Mouse (Mus musculus): ENCODE measurements around the gene Gas7.

Gene Gas7

GRCm38 (mm10) chr11:67653521-67654090, 198.4 kb downstream of the Gas7 start:
- no peak for DNase-seq (ENCODE audit: low read depth, low spot score)

DNA sequence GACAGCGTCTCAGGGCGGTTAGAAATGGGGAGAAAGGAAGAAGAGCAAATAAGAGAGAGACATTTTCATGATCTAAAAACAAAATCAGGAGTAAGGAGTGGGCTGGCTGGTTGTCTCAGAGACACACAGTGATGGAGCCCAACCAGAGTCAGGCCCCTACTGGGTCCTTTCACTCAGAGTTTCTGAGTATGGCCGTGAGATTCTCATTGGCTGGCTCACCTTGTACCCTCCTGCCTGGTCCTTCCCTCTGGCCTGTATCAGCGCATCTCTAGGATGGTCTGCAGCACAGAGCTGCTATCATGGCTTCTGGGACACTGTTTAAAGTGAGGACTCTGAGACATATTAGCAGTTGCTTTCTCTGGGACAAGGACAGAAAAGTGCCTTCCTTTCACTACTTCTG, 199.3 kb downstream of the Gas7 start:
- no peak for DNase-seq (ENCODE audit: low read depth, low spot score)

DNA sequence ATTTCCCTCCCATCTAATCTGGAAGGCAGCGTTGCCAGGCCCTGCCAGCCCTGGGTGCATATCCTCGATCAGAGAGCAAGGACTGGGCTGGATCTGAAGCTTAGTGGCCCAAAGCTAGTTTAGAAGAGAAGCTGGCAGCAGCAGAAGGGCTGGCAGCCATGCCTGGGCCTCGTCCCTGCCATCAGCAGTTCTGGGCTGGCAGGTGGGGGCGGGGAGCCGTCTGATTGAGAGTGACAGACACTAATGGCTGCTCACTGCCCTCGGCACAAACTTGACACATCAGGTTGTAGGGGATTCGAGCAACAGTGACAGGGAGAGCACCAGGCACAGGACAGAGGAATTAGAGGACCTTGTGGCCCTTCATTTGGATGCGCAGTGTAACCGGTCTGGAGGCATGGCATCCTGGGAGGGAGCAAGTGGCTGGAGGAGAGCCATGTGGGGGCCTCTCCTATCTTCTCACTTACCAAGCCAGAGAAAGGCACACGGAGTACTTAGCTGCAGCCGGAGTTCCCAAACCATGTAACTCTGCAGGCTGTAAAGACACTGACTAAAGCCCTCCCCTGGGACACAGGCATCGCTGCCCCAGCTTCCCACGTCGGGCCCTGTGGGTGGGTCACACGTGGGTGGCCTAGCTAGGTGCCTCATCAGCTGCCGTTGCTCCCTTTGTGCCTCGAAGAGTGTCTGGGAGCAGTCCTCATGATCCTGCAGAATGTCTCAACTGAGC, 200.2 kb downstream of the Gas7 start:
- DNase-seq (ENCODE audit: low read depth, low spot score) = no peak

DNA sequence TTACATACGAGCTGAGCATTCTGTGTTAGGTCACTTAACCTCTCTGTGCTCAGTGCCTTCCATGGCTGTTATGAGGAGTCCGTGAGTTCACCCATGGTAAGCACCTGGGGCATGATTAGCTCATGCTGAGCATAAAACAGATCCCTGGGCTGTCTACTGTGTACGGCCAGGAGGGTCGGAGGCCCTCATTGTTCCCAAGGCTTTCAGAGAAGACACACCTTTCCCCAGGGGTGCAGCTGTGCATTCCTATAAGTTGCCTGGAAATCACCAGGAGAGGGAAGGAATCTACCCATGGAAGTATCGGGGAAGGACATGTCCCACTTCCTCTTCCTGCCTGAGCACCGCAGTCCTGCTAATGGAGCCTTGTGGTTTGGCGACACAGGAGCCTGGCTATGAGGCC, 201.1 kb downstream of the Gas7 start:
- peak; percentile 86 for DNase-seq (ENCODE audit: low read depth, low spot score)

- DNase-seq (ENCODE audit: low read depth, low spot score) = peak; percentile 17
Observed at GRCm38 (mm10) chr11:67656811-67657210, 201.6 kb downstream of the Gas7 start.

DNA sequence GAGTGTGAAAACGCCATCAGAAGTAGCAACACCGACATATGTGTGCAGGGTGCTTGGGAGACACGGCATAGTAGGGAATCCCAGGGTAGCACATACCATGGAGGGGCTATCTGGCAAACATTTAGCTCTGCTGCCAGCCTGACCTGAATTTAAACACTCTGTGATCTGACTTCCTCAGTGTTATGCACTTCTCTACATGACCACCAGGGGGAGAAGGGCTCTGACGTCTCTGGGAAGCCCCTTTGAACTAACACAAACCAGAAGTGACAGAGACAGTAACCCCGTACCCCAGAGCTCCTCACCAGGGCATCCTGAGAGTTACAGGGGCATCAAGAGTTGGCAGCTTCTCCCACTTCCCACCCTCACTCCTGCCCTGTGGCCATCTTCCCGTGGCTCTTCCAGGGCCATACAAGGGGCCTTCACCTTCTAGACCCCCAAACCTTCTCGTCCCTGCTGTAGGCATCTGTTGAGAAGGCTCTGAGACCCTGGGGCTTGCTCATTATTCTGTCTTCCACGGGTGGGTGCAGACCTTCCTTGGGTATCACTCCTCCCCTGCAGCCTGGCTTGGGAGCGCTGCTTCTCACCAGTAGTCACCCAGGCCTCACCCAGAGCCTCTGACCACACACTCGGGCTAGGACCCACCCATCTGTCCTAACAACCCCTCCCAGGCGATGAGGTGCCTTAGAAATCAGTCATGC, 202.6 kb downstream of the Gas7 start:
- DNase-seq (ENCODE audit: low read depth, low spot score) = peak; percentile 71

- DNase-seq (ENCODE audit: low read depth, low spot score) = no peak
Observed at GRCm38 (mm10) chr11:67661465-67661864, 206.2 kb downstream of the Gas7 start.

DNA sequence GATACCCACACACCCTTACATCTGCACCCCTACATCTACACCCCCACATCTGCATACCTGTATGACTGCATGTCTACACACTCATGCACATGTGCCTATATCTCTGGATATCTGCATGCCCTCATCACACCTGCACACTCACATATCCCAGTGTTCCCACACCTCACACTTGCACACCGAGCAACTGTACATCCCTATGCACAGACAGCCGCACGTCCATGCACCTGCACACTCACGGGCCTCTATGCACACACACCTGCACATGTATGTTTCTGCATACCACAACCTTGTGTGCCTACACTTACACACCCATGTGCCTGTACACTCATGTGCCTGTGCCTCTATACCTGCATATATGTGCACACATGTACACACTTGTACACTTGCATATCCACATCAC, 208.2 kb downstream of the Gas7 start:
- no peak for DNase-seq (ENCODE audit: low read depth, low spot score)

GRCm38 (mm10) chr11:67664261-67664660, 209.0 kb downstream of the Gas7 start:
- DNase-seq (ENCODE audit: low read depth, low spot score) = no peak

DNA sequence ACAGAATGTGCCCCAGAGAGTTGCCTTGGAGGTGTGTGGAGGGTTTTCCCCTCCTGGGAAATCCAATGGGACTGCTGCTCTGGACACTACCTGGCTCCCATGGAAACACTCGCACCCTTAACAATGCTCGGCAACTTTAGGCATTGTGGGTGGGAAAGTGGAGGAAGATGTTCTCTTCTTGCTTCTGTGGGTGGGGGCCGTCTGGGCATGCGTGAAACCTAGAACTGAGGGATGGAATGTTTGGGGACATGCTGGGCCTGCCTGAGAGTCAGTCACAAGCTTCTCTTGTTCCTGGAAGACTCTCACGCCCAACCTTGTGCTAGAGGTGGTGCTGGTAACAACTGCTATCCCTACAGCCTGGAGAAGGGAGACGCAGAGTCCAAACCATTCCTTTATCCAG, 209.7 kb downstream of the Gas7 start:
- DNase-seq (ENCODE audit: low read depth, low spot score) = no peak

GRCm38 (mm10) chr11:67666129-67666528, 210.9 kb downstream of the Gas7 start:
- no peak for DNase-seq (ENCODE audit: low read depth, low spot score)

GRCm38 (mm10) chr11:67667531-67668332, 212.5 kb downstream of the Gas7 start:
- DNase-seq (ENCODE audit: low read depth, low spot score) = no peak

DNA sequence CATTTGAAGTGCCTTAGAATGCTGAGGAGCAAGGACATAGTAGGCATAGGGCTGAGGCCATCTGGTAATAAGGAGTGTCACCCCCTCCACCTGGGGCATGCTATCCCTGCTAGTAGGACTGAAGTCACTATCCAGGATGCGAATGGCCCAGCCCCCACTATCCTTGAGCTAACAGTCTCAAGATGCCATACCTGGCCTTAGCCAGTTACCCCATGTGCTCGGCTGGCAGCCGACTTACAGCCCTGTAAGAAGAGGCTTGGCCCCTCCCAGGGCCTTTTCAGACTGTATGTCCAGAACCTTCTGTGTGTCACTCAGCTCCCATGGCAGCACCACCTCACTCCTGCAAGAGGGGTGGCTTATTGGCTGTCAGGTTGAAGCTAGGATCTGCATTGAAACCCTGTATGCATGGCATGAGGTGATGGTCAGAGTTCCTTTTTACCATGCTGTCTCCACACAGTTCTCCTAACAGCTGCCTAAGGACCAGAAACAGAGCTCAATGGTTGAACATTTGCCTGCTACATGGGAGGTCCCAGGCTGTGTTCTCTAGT, 213.3 kb downstream of the Gas7 start:
- no peak for DNase-seq (ENCODE audit: low read depth, low spot score)

DNA sequence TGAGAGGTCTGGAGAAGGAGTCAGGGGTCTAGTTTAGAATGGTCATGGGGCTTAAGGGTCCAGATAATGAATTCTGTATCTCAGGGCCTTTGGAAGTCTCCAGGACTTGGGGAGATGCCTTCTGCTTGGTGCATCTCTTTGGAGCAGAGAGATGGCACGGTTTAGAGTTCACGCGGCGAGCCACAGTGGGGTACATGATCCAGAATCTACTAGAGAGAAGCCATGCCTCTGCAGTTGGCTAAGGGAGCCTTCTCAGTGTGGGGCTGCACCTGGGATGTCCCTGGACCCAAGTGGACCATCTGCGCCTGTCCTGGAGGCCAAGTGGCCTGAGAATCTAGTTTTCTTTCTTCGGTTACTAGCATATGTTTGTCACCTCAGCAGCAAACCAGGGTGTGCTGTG, 214.8 kb downstream of the Gas7 start:
- no peak for DNase-seq (ENCODE audit: low read depth, low spot score)

DNA sequence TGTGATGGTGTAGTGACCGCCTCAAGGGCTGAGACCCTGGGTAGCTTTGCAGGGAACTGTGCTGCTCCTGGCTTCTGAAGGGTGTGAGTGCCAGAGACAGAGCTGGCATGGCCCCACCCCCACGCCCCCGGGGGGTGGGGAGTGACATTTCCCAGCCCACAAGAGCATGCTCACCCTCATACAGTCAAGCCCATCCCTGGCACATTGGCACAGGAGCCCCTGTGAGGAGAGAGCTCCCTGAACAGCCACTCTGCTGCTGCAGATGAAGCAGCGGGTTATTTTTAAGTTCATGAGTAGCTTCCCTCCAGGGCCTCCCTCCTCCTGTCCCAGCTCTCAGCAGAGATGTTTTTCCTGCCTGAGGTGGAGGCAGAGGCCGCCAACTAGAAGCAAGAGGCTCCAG, 216.9 kb downstream of the Gas7 start:
- no peak for DNase-seq (ENCODE audit: low read depth, low spot score)

DNA sequence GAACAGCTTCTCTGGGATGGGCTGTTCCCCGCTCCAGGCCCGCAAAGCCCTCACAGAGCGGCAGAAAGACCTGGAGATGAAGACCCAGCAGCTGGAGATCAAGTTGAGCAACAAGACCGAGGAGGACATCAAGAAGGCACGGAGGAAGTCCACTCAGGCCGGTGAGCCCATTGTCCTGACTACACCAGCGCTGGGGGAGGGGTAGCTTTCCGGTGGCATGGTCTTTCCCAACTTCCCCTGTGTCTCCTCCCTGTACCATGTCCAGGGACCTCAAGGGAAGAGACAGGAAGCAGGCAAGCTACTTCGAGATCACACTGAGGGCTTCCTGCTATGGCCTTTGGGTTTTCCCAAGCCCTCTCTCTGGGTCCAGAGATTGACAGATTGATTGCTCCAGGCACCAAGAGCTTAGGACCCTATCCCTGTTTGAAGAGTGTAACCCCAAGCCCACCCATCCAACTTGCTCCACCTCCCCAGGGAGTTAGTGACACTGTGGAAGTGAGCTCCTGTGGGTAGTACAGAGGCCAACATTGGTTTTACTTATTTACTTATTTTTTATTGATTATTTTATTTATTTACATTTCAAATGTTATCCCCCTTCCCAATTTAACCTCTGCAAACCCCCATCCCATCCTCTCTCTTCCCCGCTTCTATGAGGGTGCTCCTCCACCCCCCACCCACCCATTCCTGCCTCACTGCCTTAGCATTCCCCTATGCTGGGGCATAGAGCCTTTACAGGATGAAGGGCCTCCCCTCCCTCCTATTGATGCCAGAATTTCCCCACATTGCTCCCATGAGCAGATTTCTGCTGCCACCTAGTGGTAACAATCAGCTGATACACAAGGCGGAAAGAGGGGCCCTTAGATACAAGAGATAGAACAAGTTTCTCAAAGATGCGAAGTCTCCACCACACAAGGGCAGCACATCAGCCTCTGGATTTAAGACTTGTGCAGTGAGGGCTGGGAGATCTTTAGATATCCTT, 220.6 kb downstream of the Gas7 start:
- peak; percentile 69 for DNase-seq (ENCODE audit: low read depth, low spot score)

- DNase-seq (ENCODE audit: low read depth, low spot score) = no peak
Observed at GRCm38 (mm10) chr11:67679300-67679699, 224.1 kb downstream of the Gas7 start.

- DNase-seq (ENCODE audit: low read depth, low spot score) = no peak
Observed at GRCm38 (mm10) chr11:67679930-67680329, 224.7 kb downstream of the Gas7 start.

DNA sequence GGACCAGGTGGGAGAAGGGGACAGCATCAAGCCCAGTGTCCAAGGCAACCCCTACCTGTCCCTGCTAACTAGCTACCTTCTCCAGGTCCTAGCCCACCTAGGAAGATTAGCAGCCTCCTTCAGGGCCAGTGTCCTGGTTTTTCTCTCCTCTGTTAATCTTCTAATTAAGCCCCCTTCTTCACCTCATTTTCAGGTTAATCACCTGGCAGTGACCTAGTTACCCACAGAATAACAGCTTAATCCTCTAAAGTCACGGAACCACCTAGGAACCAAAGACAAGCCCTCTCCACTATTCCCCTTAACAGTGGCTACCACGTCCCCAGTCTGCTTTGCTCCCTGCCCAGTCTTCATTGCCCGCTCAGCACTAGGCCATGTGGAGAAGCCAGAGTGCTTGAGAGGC, 226.6 kb downstream of the Gas7 start:
- DNase-seq (ENCODE audit: low read depth, low spot score) = no peak

DNA sequence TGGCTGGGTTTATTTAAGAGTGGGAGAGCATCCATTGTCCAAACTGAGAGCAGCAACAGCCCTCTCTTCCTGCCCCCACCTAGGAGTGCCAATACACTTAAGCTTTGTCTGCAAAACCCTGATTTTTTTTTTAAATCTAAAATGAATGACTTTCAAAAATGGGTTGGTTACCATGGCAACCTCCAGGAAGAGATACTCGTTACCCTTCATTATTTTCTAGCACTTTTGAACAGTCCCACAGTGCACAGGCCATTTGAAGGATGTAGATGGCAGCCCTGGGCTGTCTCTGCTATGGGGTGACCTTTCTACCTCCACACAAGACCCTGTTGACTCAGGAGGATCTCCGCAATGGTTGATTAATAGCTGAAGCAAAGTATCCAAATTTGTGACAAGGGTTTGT, 230.9 kb downstream of the Gas7 start:
- no peak for DNase-seq (ENCODE audit: low read depth, low spot score)

Measured in R1 (cell line).